Mouse (Mus musculus): Measurements from ENCODE around the gene Islr2.

The Islr2 gene

GRCm38 (mm10) chr9:58224356-58224755 lies 20.2 kb upstream of the Islr2 start:
- DNase-seq (ENCODE audit: extremely low spot score, low read depth, low spot score): no peak

GRCm38 (mm10) chr9:58220218-58220903 lies 16.2 kb upstream of the Islr2 start:
- DNase-seq (ENCODE audit: extremely low spot score, low read depth, low spot score): no peak

- DNase-seq (ENCODE audit: extremely low spot score, low read depth, low spot score): no peak
These were observed 14.4 kb upstream of the Islr2 start for GRCm38 (mm10) chr9:58218539-58218938.

- DNase-seq (ENCODE audit: extremely low spot score, low read depth, low spot score): no peak
These were observed 12.3 kb upstream of the Islr2 start for GRCm38 (mm10) chr9:58216402-58216801.

- no peak for DNase-seq (ENCODE audit: extremely low spot score, low read depth, low spot score)
These were observed 10.5 kb upstream of the Islr2 start for GRCm38 (mm10) chr9:58214519-58215180.

GRCm38 (mm10) chr9:58213865-58214264 lies 9.7 kb upstream of the Islr2 start:
- no peak for DNase-seq (ENCODE audit: extremely low spot score, low read depth, low spot score)

GRCm38 (mm10) chr9:58213377-58213776 lies 9.3 kb upstream of the Islr2 start:
- no peak for DNase-seq (ENCODE audit: extremely low spot score, low read depth, low spot score)

- no peak for DNase-seq (ENCODE audit: extremely low spot score, low read depth, low spot score)
These were observed 6.1 kb upstream of the Islr2 start for GRCm38 (mm10) chr9:58210304-58210627.

- no peak for DNase-seq (ENCODE audit: extremely low spot score, low read depth, low spot score)
These were observed 5.6 kb upstream of the Islr2 start for GRCm38 (mm10) chr9:58209462-58210303.

GRCm38 (mm10) chr9:58206013-58206412 lies 1.9 kb upstream of the Islr2 start:
- DNase-seq (ENCODE audit: extremely low spot score, low read depth, low spot score): no peak

- peak; percentile 72 for DNase-seq (ENCODE audit: extremely low spot score, low read depth, low spot score)
These were observed 405 bp upstream of the Islr2 start for GRCm38 (mm10) chr9:58204448-58205000.

GRCm38 (mm10) chr9:58202676-58203453 lies 1.3 kb downstream of the Islr2 start:
- DNase-seq (ENCODE audit: extremely low spot score, low read depth, low spot score): no peak

- DNase-seq (ENCODE audit: extremely low spot score, low read depth, low spot score): no peak
These were observed 2.1 kb downstream of the Islr2 start for GRCm38 (mm10) chr9:58201861-58202549.

GRCm38 (mm10) chr9:58201091-58201842 lies 2.9 kb downstream of the Islr2 start:
- no peak for DNase-seq (ENCODE audit: extremely low spot score, low read depth, low spot score)

GRCm38 (mm10) chr9:58200270-58201090 lies 3.6 kb downstream of the Islr2 start:
- DNase-seq (ENCODE audit: extremely low spot score, low read depth, low spot score): no peak

GRCm38 (mm10) chr9:58199381-58200269 lies 4.5 kb downstream of the Islr2 start:
- DNase-seq (ENCODE audit: extremely low spot score, low read depth, low spot score): no peak

- no peak for DNase-seq (ENCODE audit: extremely low spot score, low read depth, low spot score)
These were observed 5.2 kb downstream of the Islr2 start for GRCm38 (mm10) chr9:58198801-58199371.
